In the genomic region with DNA sequence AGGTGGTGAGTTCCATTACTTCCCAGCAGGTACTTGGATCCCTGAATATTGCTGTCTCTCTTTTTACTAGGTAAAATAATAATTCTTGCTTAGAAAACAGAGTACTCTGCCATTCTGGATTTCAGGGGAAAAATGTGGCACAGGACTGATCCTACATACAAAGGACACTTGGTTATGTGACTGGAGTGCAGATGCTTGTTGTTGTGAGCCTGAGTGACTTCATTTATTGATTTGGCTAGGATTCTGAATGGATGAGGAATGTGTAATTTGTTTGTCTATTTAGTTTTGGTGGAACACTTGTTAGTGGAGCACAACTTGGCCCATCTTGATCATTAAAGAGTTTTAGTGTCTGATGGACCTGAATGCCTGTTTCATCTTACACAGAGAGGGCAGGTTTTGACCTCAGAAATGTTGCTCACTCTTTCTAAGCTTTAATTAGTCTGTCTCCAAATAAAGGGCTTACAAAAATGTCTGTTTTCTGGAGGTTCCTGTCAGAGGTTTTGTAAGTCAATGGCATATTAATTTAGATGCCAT, we compare ENCODE assay signal across 25 mouse cellular contexts.
"Had no signal": no experiment of that assay in that cellular context is flagged by ENCODE, and none has a peak within 500 bp of the region (broad histone marks: within the 10 kb centered on the region; RNA-seq: fewer than 3 reads in every experiment).

No protein-coding gene starts in this region.

- H3K4me1 ChIP-seq: heart, embryonic 13.5 days; heart, embryonic 15.5 days; hindbrain, embryonic 13.5 days; hindbrain, embryonic 15.5 days; intestine, embryonic 15.5 days; limb, embryonic 13.5 days; limb, embryonic 15.5 days; liver, embryonic 12.5 days had no signal

- H3K9me3 ChIP-seq: heart, embryonic 13.5 days; heart, embryonic 15.5 days; hindbrain, embryonic 13.5 days; hindbrain, embryonic 15.5 days; intestine, embryonic 15.5 days; limb, embryonic 13.5 days; limb, embryonic 15.5 days; liver, embryonic 12.5 days had no signal

- H3K27ac ChIP-seq: heart, adult 2 months; heart, embryonic 13.5 days; heart, embryonic 15.5 days; hindbrain, embryonic 13.5 days; hindbrain, embryonic 15.5 days; intestine, embryonic 15.5 days; layer of hippocampus, adult 2 months; left cerebral cortex, adult 2 months; limb, embryonic 13.5 days; limb, embryonic 15.5 days; liver, embryonic 12.5 days; liver, embryonic 14.5 days had no signal

- DNase-seq: gastrocnemius, postnatal 14 days; gastrocnemius, postnatal 36 days; heart, adult 11 months; heart, adult 2 months; heart, postnatal 14 days; heart, postnatal 36 days; kidney, adult 18-20 months; kidney, adult 8-10 months; kidney, postnatal 10 days; kidney, postnatal 25 days; kidney, postnatal 4 days had no signal

- ATAC-seq: inflammation-experienced regulatory T-cells, adult 6 months; intestine, embryonic 15.5 days; intestine, postnatal 0 days; liver, embryonic 12.5 days had no signal

- H3K27me3 ChIP-seq: heart, embryonic 13.5 days; heart, embryonic 15.5 days; hindbrain, embryonic 13.5 days; hindbrain, embryonic 15.5 days; intestine, embryonic 15.5 days; limb, embryonic 13.5 days; limb, embryonic 15.5 days; liver, embryonic 12.5 days had no signal

- H3K9ac ChIP-seq: heart, embryonic 13.5 days; heart, embryonic 15.5 days; hindbrain, embryonic 13.5 days; hindbrain, embryonic 15.5 days; intestine, embryonic 15.5 days; limb, embryonic 13.5 days; limb, embryonic 15.5 days; liver, embryonic 12.5 days; liver, embryonic 14.5 days had no signal

- H3K4me2 ChIP-seq: heart, embryonic 11.5 days; heart, embryonic 13.5 days; heart, embryonic 15.5 days; hindbrain, embryonic 13.5 days; hindbrain, embryonic 15.5 days; intestine, embryonic 15.5 days; limb, embryonic 13.5 days; limb, embryonic 15.5 days; liver, embryonic 12.5 days had no signal

- H3K4me3 ChIP-seq: heart, adult 2 months; heart, embryonic 13.5 days; heart, embryonic 15.5 days; hindbrain, embryonic 13.5 days; hindbrain, embryonic 15.5 days; intestine, embryonic 15.5 days; layer of hippocampus, adult 2 months; left cerebral cortex, adult 2 months; limb, embryonic 13.5 days; limb, embryonic 15.5 days; liver, embryonic 12.5 days had no signal

- H3K36me3 ChIP-seq: heart, embryonic 13.5 days; heart, embryonic 15.5 days; hindbrain, embryonic 13.5 days; hindbrain, embryonic 15.5 days; intestine, embryonic 15.5 days; limb, embryonic 13.5 days; limb, embryonic 15.5 days; liver, embryonic 12.5 days had no signal
